Mouse (Mus musculus) C2C12 (cell line): Measurements from ENCODE around the gene Chchd3. TPM values are rescaled to one million over a fixed set of nuclear protein-coding genes. Genes with fewer than 3 reads are reported as not detected.

ENCODE experiments used
- H3K27me3 ChIP-seq: one replicate; pipeline ENCODE4 v1.6.1; 2011; ENCODE audit not compliant: control insufficient read depth, insufficient read depth, insufficient read length
- H3K36me3 ChIP-seq: one replicate; pipeline ENCODE4 v1.6.1; 2011; ENCODE audit not compliant: control insufficient read depth, insufficient read depth
- H3K4me3 ChIP-seq: one replicate; pipeline ENCODE4 v1.5.1; 2011; ENCODE audit warnings: mild to moderate bottlenecking, control low read depth; ENCODE audit not compliant: poor library complexity, insufficient read depth, severe bottlenecking
- H3K79me2 ChIP-seq: one replicate; pipeline ENCODE4 v1.6.1; 2011; ENCODE audit not compliant: control insufficient read depth, insufficient read depth
- H3K79me3 ChIP-seq: one replicate; pipeline ENCODE4 v1.6.1; 2011; ENCODE audit warnings: low read depth, control low read depth
- H3ac ChIP-seq: one replicate; pipeline ENCODE3; 2011; ENCODE audit warnings: low read depth; ENCODE audit not compliant: control insufficient read depth, insufficient read length
- CEBPB ChIP-seq: IDR thresholded peaks from one replicate; pipeline ENCODE4 v1.6.1; 2011; ENCODE audit warnings: low read depth, mild to moderate bottlenecking, control low read depth, moderate library complexity
- CTCF ChIP-seq: IDR thresholded peaks from one replicate; pipeline ENCODE4 v1.5.1; 2011; ENCODE audit not compliant: control insufficient read depth, insufficient read depth, insufficient read length
- FOSL1 ChIP-seq: IDR thresholded peaks from one replicate; pipeline ENCODE4 v1.8.0; 2011; ENCODE audit warnings: mild to moderate bottlenecking, low read length; ENCODE audit not compliant: poor library complexity, insufficient read depth, severe bottlenecking
- MAX ChIP-seq: IDR thresholded peaks from one replicate; pipeline ENCODE4 v1.6.1; 2011; ENCODE audit warnings: mild to moderate bottlenecking, control low read depth
- MYOD1 ChIP-seq: IDR thresholded peaks from one replicate; pipeline ENCODE4 v1.6.1; 2011; ENCODE audit warnings: low read depth; ENCODE audit not compliant: control insufficient read depth, insufficient read length
- MYOG ChIP-seq: IDR thresholded peaks from one replicate; pipeline ENCODE4 v1.6.1; 2011; ENCODE audit not compliant: control insufficient read depth, insufficient read length; ENCODE audit errors: extremely low read depth
- USF1 ChIP-seq: IDR thresholded peaks from one replicate; pipeline ENCODE4 v1.6.1; 2011; ENCODE audit warnings: low read depth, mild to moderate bottlenecking, control low read depth, moderate library complexity
- polyA plus RNA-seq: library from polyadenylated mRNA; unstranded; fragments of >200 nt; fragmentation: generic; extraction: Trizol; gene quantifications from one replicate; pipeline ENCODE4 v1.2.1, GENCODE M21; 2012; ENCODE audit warnings: missing spikeins

The Chchd3 gene
- polyA plus RNA-seq, 1 experiment = 94.8 TPM

GRCm38 (mm10) chr6:33078260-33078936 lies 18.3 kb upstream of the Chchd3 start:
- H3K36me3 ChIP-seq = no peaks in the 10 kb centered on the region
- no peak for TF ChIP-seq MYOG
- no peak for TF ChIP-seq CEBPB
- TF ChIP-seq MYOD1 = no peak
- no peak for TF ChIP-seq CTCF
- H3K79me2 ChIP-seq = no peaks in the 10 kb centered on the region
- no peak overlapping the region for H3ac ChIP-seq
- H3K27me3 ChIP-seq = peaks cover 3% of the 10 kb centered on the region
- H3K4me3 ChIP-seq = no peak overlapping the region
- no peaks in the 10 kb centered on the region for H3K79me3 ChIP-seq

- no peak overlapping the region for H3K4me3 ChIP-seq
- TF ChIP-seq MYOG (no peak), CTCF (no peak), MAX (no peak), USF1 (no peak), CEBPB (no peak), MYOD1 (no peak), FOSL1 (no peak)
- H3K36me3 ChIP-seq = no peaks in the 10 kb centered on the region
- no peaks in the 10 kb centered on the region for H3K79me3 ChIP-seq
- H3K79me2 ChIP-seq = no peaks in the 10 kb centered on the region
- H3K27me3 ChIP-seq = peaks cover 3% of the 10 kb centered on the region
- H3ac ChIP-seq = no peak overlapping the region
Measured at GRCm38 (mm10) chr6:33066462-33066861, 6.4 kb upstream of the Chchd3 start.

DNA sequence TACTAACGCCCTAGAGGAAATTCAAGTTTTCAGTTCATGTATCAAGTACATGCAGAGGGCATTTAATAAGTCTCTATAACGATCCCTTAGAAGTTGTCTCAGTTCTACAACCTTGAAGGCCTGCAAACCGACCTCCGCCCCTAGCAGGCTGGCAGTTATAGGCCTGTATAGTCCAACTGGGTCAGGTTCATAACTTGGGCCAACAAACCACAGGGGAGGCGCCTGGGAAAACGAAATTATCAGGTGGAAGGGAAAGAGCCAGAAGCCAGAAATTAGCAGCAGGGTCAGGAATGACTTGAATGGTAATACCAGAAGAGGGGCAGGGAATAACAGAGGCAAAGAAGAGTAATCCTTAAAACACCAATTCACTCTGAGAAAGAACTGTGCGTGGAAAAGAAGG lies 784 bp downstream of the Chchd3 start:
- H3K79me2 ChIP-seq = peaks cover 58% of the 10 kb centered on the region
- TF ChIP-seq CEBPB (no peak), MAX (no peak), MYOD1 (no peak), FOSL1 (no peak), CTCF (no peak), MYOG (no peak), USF1 (no peak)
- H3K4me3 ChIP-seq = peak overlapping the region; percentile 89
- H3ac ChIP-seq = peak overlapping the region; percentile 96
- peaks cover 28% of the 10 kb centered on the region for H3K36me3 ChIP-seq
- H3K27me3 ChIP-seq = no peaks in the 10 kb centered on the region
- H3K79me3 ChIP-seq = peaks cover 53% of the 10 kb centered on the region

GRCm38 (mm10) chr6:33056392-33056791 lies 3.7 kb downstream of the Chchd3 start:
- Histone ChIP-seq H3ac (no peak overlapping the region), H3K79me3 (peaks cover 58% of the 10 kb centered on the region), H3K79me2 (peaks cover 87% of the 10 kb centered on the region), H3K27me3 (no peaks in the 10 kb centered on the region), H3K36me3 (peaks cover 33% of the 10 kb centered on the region), H3K4me3 (no peak overlapping the region)
- TF ChIP-seq MAX (no peak), MYOD1 (no peak)

- Histone ChIP-seq H3K79me2 (peaks cover 90% of the 10 kb centered on the region), H3K27me3 (no peaks in the 10 kb centered on the region), H3K4me3 (no peak overlapping the region), H3ac (no peak overlapping the region), H3K79me3 (peaks cover 58% of the 10 kb centered on the region), H3K36me3 (peaks cover 33% of the 10 kb centered on the region)
- TF ChIP-seq USF1 (no peak), CTCF (no peak), FOSL1 (no peak), MAX (no peak)
Measured at GRCm38 (mm10) chr6:33055663-33056062, 4.4 kb downstream of the Chchd3 start.

- no peaks in the 10 kb centered on the region for H3K27me3 ChIP-seq
- no peak overlapping the region for H3K4me3 ChIP-seq
- no peak overlapping the region for H3ac ChIP-seq
- peaks cover 40% of the 10 kb centered on the region for H3K36me3 ChIP-seq
- peaks cover 89% of the 10 kb centered on the region for H3K79me2 ChIP-seq
- TF ChIP-seq MAX (no peak), MYOD1 (no peak), FOSL1 (no peak), MYOG (no peak), CTCF (no peak), USF1 (no peak), CEBPB (no peak)
- H3K79me3 ChIP-seq = peaks cover 61% of the 10 kb centered on the region
Measured at GRCm38 (mm10) chr6:33054946-33055345, 5.1 kb downstream of the Chchd3 start.
